Mouse (Mus musculus) liver, embryonic 13.5 days (tissue): ENCODE measurements at regions not wholly inside any gene's neighbourhood (a gene's known extent, or its start where the extent isn't known, plus 50 kb on each side); places are given as distances from the start of the nearest gene placed in this dataset.

ENCODE experiments used
- ATAC-seq: fragments of 200-750 bp; cut with Nextera tagmentation; 2 replicates; pipeline ENCODE4 v1.8.0; 2017; ENCODE audit warnings: low read depth, mild to moderate bottlenecking, moderate number of reproducible peaks, moderate library complexity
- DNase-seq: peaks from one replicate; pipeline ENCODE4 v3.0.0; 2022
- H3K27ac ChIP-seq: fragments of 300-500 bp; sonication (generic); 2 replicates; pipeline ENCODE4 v1.5.1; 2015; ENCODE audit warnings: moderate library complexity, mild to moderate bottlenecking, inconsistent platforms
- H3K27me3 ChIP-seq: fragments of 300-500 bp; sonication (generic); 2 replicates; pipeline ENCODE4 v1.6.1; 2015; ENCODE audit warnings: mild to moderate bottlenecking, inconsistent platforms
- H3K36me3 ChIP-seq: fragments of 300-500 bp; sonication (generic); 2 replicates; pipeline ENCODE4 v1.6.1; 2015; ENCODE audit warnings: mild to moderate bottlenecking, inconsistent platforms
- H3K4me1 ChIP-seq: fragments of 300-500 bp; sonication (generic); replicated peaks from 2 replicates; pipeline ENCODE4 v1.6.1; 2015; ENCODE audit warnings: inconsistent platforms
- H3K4me2 ChIP-seq: fragments of 300-500 bp; sonication (generic); 2 replicates; pipeline ENCODE4 v1.6.1; 2015; ENCODE audit warnings: inconsistent platforms, mild to moderate bottlenecking, moderate library complexity
- H3K4me3 ChIP-seq: fragments of 300-500 bp; sonication (generic); replicated peaks from 2 replicates; pipeline ENCODE4 v1.5.1; 2015; ENCODE audit warnings: mild to moderate bottlenecking, inconsistent platforms
- H3K9ac ChIP-seq: fragments of 300-500 bp; sonication (generic); 2 replicates; pipeline ENCODE4 v1.6.1; 2015; ENCODE audit warnings: mild to moderate bottlenecking, inconsistent platforms
- H3K9me3 ChIP-seq: fragments of 300-500 bp; sonication (generic); replicated peaks from 2 replicates; pipeline ENCODE4 v1.6.1; 2016; ENCODE audit warnings: inconsistent platforms
- WGBS: fragments of 180-500 bp; shearing (Covaris S2); methylation state at CpG from one replicate; pipeline ENCODE4 v1.1.7; 2015; ENCODE audit not compliant: insufficient replicate concordance; 5-methylcytosine and 5-hydroxymethylcytosine counted together

GRCm38 (mm10) chr12:25763061-25763460, 652.0 kb downstream of the Rnf144a start:
- Histone ChIP-seq H3K4me1 (no peaks in the 10 kb centered on the region), H3K9me3 (no peaks in the 10 kb centered on the region), H3K9ac (no peak overlapping the region), H3K4me3 (no peak overlapping the region), H3K27me3 (no peaks in the 10 kb centered on the region), H3K27ac (no peak overlapping the region), H3K4me2 (no peak overlapping the region), H3K36me3 (no peaks in the 10 kb centered on the region)
- no peak for DNase-seq
- ATAC-seq: no peak
- 58% methylated on average over 1 of the region's 1 CpGs for WGBS

GRCm38 (mm10) chr12:25757014-25757413, 658.0 kb downstream of the Rnf144a start:
- no peak overlapping the region for H3K4me2 ChIP-seq
- no peak overlapping the region for H3K9ac ChIP-seq
- H3K27me3 ChIP-seq: no peaks in the 10 kb centered on the region
- DNase-seq: no peak
- ATAC-seq: no peak
- H3K36me3 ChIP-seq: no peaks in the 10 kb centered on the region
- 77% methylated on average over 5 of the region's 5 CpGs for WGBS
- H3K27ac ChIP-seq: no peak overlapping the region
- no peaks in the 10 kb centered on the region for H3K9me3 ChIP-seq
- no peak overlapping the region for H3K4me3 ChIP-seq
- no peaks in the 10 kb centered on the region for H3K4me1 ChIP-seq

GRCm38 (mm10) chr12:25733801-25734200, 636.9 kb upstream of the Id2 start:
- no peak for DNase-seq
- no peaks in the 10 kb centered on the region for H3K27me3 ChIP-seq
- WGBS: 27% methylated on average over 2 of the region's 2 CpGs
- no peak overlapping the region for H3K27ac ChIP-seq
- no peaks in the 10 kb centered on the region for H3K4me1 ChIP-seq
- H3K36me3 ChIP-seq: no peaks in the 10 kb centered on the region
- no peak overlapping the region for H3K4me2 ChIP-seq
- H3K9ac ChIP-seq: no peak overlapping the region
- no peaks in the 10 kb centered on the region for H3K9me3 ChIP-seq
- ATAC-seq: no peak
- H3K4me3 ChIP-seq: no peak overlapping the region

- no peak for DNase-seq
- no peaks in the 10 kb centered on the region for H3K27me3 ChIP-seq
- no peaks in the 10 kb centered on the region for H3K4me1 ChIP-seq
- no peak overlapping the region for H3K27ac ChIP-seq
- 30% methylated on average over 2 of the region's 2 CpGs for WGBS
- H3K9ac ChIP-seq: no peak overlapping the region
- H3K4me3 ChIP-seq: no peak overlapping the region
- H3K9me3 ChIP-seq: no peaks in the 10 kb centered on the region
- no peak for ATAC-seq
- H3K4me2 ChIP-seq: no peak overlapping the region
- H3K36me3 ChIP-seq: no peaks in the 10 kb centered on the region
Measured at GRCm38 (mm10) chr12:25725774-25726173, 628.8 kb upstream of the Id2 start.

- Histone ChIP-seq H3K9ac (no peak overlapping the region), H3K4me2 (no peak overlapping the region), H3K4me3 (no peak overlapping the region), H3K9me3 (no peaks in the 10 kb centered on the region), H3K27me3 (no peaks in the 10 kb centered on the region), H3K36me3 (no peaks in the 10 kb centered on the region), H3K4me1 (no peaks in the 10 kb centered on the region), H3K27ac (no peak overlapping the region)
- 53% methylated on average over 1 of the region's 1 CpGs for WGBS
- ATAC-seq: no peak
- DNase-seq: no peak
Measured at GRCm38 (mm10) chr12:25711186-25711585, 614.2 kb upstream of the Id2 start.

GRCm38 (mm10) chr12:25703023-25703400, 606.1 kb upstream of the Id2 start:
- Histone ChIP-seq H3K27me3 (no peaks in the 10 kb centered on the region), H3K4me3 (no peak overlapping the region), H3K9me3 (no peaks in the 10 kb centered on the region), H3K9ac (no peak overlapping the region), H3K27ac (no peak overlapping the region), H3K4me1 (no peaks in the 10 kb centered on the region), H3K36me3 (no peaks in the 10 kb centered on the region), H3K4me2 (no peak overlapping the region)
- ATAC-seq: no peak
- 13% methylated on average over 6 of the region's 6 CpGs for WGBS
- no peak for DNase-seq

- DNase-seq: no peak
- no peak for ATAC-seq
Measured at GRCm38 (mm10) chr12:25702176-25703022, 605.5 kb upstream of the Id2 start.

GRCm38 (mm10) chr12:25687063-25687462, 590.1 kb upstream of the Id2 start:
- Histone ChIP-seq H3K9ac (no peak overlapping the region), H3K9me3 (no peaks in the 10 kb centered on the region), H3K27ac (no peak overlapping the region), H3K4me2 (no peak overlapping the region), H3K27me3 (no peaks in the 10 kb centered on the region), H3K4me3 (no peak overlapping the region), H3K4me1 (no peaks in the 10 kb centered on the region), H3K36me3 (no peaks in the 10 kb centered on the region)
- ATAC-seq (no peak), DNase-seq (no peak)

More at GRCm38 (mm10) chr12:25702176-25703022, 605.5 kb upstream of the Id2 start:
- 16% methylated on average over 21 of the region's 21 CpGs for WGBS
- Histone ChIP-seq H3K4me2 (no peak overlapping the region), H3K36me3 (no peaks in the 10 kb centered on the region), H3K27ac (no peak overlapping the region), H3K9me3 (no peaks in the 10 kb centered on the region), H3K9ac (no peak overlapping the region), H3K4me3 (no peak overlapping the region), H3K27me3 (no peaks in the 10 kb centered on the region), H3K4me1 (no peaks in the 10 kb centered on the region)

GRCm38 (mm10) chr12:25676631-25677030, 579.7 kb upstream of the Id2 start:
- Histone ChIP-seq H3K27me3 (no peaks in the 10 kb centered on the region), H3K36me3 (no peaks in the 10 kb centered on the region), H3K4me2 (no peak overlapping the region), H3K4me1 (no peaks in the 10 kb centered on the region), H3K9ac (no peak overlapping the region), H3K27ac (no peak overlapping the region), H3K9me3 (no peaks in the 10 kb centered on the region), H3K4me3 (no peak overlapping the region)
- DNase-seq (no peak), ATAC-seq (no peak)
- 74% methylated on average over 11 of the region's 11 CpGs for WGBS

GRCm38 (mm10) chr12:25668336-25668735, 571.4 kb upstream of the Id2 start:
- Histone ChIP-seq H3K4me1 (no peaks in the 10 kb centered on the region), H3K9me3 (no peaks in the 10 kb centered on the region), H3K9ac (no peak overlapping the region), H3K4me2 (no peak overlapping the region), H3K4me3 (no peak overlapping the region), H3K27me3 (no peaks in the 10 kb centered on the region), H3K36me3 (no peaks in the 10 kb centered on the region), H3K27ac (no peak overlapping the region)
- 74% methylated on average over 11 of the region's 11 CpGs for WGBS
- DNase-seq (no peak), ATAC-seq (no peak)

GRCm38 (mm10) chr12:25654456-25654855, 557.5 kb upstream of the Id2 start:
- Histone ChIP-seq H3K27me3 (no peaks in the 10 kb centered on the region), H3K36me3 (no peaks in the 10 kb centered on the region), H3K4me2 (no peak overlapping the region), H3K4me3 (no peak overlapping the region), H3K27ac (no peak overlapping the region), H3K9ac (no peak overlapping the region), H3K4me1 (no peaks in the 10 kb centered on the region), H3K9me3 (no peaks in the 10 kb centered on the region)
- no peak for DNase-seq
- ATAC-seq: no peak
- 70% methylated on average over 5 of the region's 5 CpGs for WGBS

GRCm38 (mm10) chr12:25650237-25650636, 553.3 kb upstream of the Id2 start:
- no peak for ATAC-seq
- WGBS: 46% methylated on average over 3 of the region's 3 CpGs
- no peak for DNase-seq

More at GRCm38 (mm10) chr12:25650237-25650636, 553.3 kb upstream of the Id2 start:
- no peaks in the 10 kb centered on the region for H3K9me3 ChIP-seq
- no peak overlapping the region for H3K9ac ChIP-seq
- no peak overlapping the region for H3K27ac ChIP-seq
- H3K4me3 ChIP-seq: no peak overlapping the region
- H3K4me2 ChIP-seq: no peak overlapping the region
- no peaks in the 10 kb centered on the region for H3K36me3 ChIP-seq
- H3K4me1 ChIP-seq: no peaks in the 10 kb centered on the region
- H3K27me3 ChIP-seq: no peaks in the 10 kb centered on the region
